Mouse (Mus musculus): ENCODE data around the gene Rnf166. TPM values are rescaled to one million over a fixed set of nuclear protein-coding genes. Genes with fewer than 3 reads are reported as not detected.

Gene Rnf166
- polyA plus RNA-seq, 1 experiment = 36.3 TPM

- peaks cover 44% of the 10 kb centered on the region for H3K36me3 ChIP-seq (ENCODE audit: control insufficient read depth, insufficient read depth)
- H3K79me2 ChIP-seq (ENCODE audit: control insufficient read depth, insufficient read depth) = no peaks in the 10 kb centered on the region
- H3K4me2 ChIP-seq (ENCODE audit: low read depth) = no peak overlapping the region
- no peaks in the 10 kb centered on the region for H3K27me3 ChIP-seq (ENCODE audit: control insufficient read depth, insufficient read depth, insufficient read length)
- TF ChIP-seq POLR2A (IDR thresholded peaks at IDR 0.05; ENCODE audit: insufficient read length, low read depth) (peak; percentile 13), REST (IDR thresholded peaks at IDR 0.05; ENCODE audit: insufficient read depth, insufficient read length) (no peak), MYOD1 (IDR thresholded peaks at IDR 0.05; ENCODE audit: control insufficient read depth in 1 of 3, insufficient read length in 2 of 3, low read depth in 2 of 3) (peak in 2 of 3 experiments; percentile 22 to 74), SRF (IDR thresholded peaks at IDR 0.05; ENCODE audit: control insufficient read depth, insufficient read length, low read depth) (no peak), POLR2AphosphoS2 (IDR thresholded peaks at IDR 0.05; ENCODE audit: insufficient read length, low read depth) (peak; percentile 23)
- no peak overlapping the region for H3ac ChIP-seq (ENCODE audit: control insufficient read depth, insufficient read length)
- H3K4me3 ChIP-seq = no peak overlapping the region
Observed at GRCm38 (mm10) chr8:122484831-122485230, 9.0 kb upstream of the Rnf166 start.

- H3K27me3 ChIP-seq (ENCODE audit: control insufficient read depth, insufficient read depth, insufficient read length) = no peaks in the 10 kb centered on the region
- no peak overlapping the region for H3K4me3 ChIP-seq
- H3K79me2 ChIP-seq (ENCODE audit: control insufficient read depth, insufficient read depth) = no peaks in the 10 kb centered on the region
- H3K4me2 ChIP-seq (ENCODE audit: low read depth) = no peak overlapping the region
- no peak overlapping the region for H3ac ChIP-seq (ENCODE audit: control insufficient read depth, insufficient read length)
- no peak for TF ChIP-seq MYOD1 (IDR thresholded peaks at IDR 0.05; ENCODE audit: control insufficient read depth in 1 of 3, insufficient read length in 2 of 3, low read depth in 2 of 3)
- peak; percentile 63 for TF ChIP-seq POLR2AphosphoS2 (IDR thresholded peaks at IDR 0.05; ENCODE audit: insufficient read length, low read depth)
- H3K36me3 ChIP-seq (ENCODE audit: control insufficient read depth, insufficient read depth) = peaks cover 37% of the 10 kb centered on the region
Observed at GRCm38 (mm10) chr8:122483877-122484276, 8.0 kb upstream of the Rnf166 start.

GRCm38 (mm10) chr8:122482448-122482847 is 6.6 kb upstream of the Rnf166 start:
- H3K27me3 ChIP-seq (ENCODE audit: control insufficient read depth, insufficient read depth, insufficient read length) = no peaks in the 10 kb centered on the region
- H3ac ChIP-seq (ENCODE audit: control insufficient read depth, insufficient read length) = no peak overlapping the region
- H3K4me3 ChIP-seq = no peak overlapping the region
- TF ChIP-seq TCF12 (IDR thresholded peaks at IDR 0.05; ENCODE audit: insufficient read depth, poor library complexity, severe bottlenecking) = no peak
- TF ChIP-seq MYOG (IDR thresholded peaks at IDR 0.05; ENCODE audit: control insufficient read depth in 1 of 3, insufficient read depth in 1 of 3, insufficient read length in 2 of 3, low read depth in 2 of 3) = no peak
- TF ChIP-seq TCF3 (IDR thresholded peaks at IDR 0.05; ENCODE audit: insufficient read length, low read depth) = no peak
- TF ChIP-seq E2F4 (IDR thresholded peaks at IDR 0.05; ENCODE audit: insufficient read depth) = no peak
- peak in 1 of 3 experiments; percentile 19 for TF ChIP-seq MYOD1 (IDR thresholded peaks at IDR 0.05; ENCODE audit: control insufficient read depth in 1 of 3, insufficient read length in 2 of 3, low read depth in 2 of 3)
- TF ChIP-seq MAX (IDR thresholded peaks at IDR 0.05; ENCODE audit: low read depth) = no peak
- peak; percentile 8 for TF ChIP-seq POLR2A (IDR thresholded peaks at IDR 0.05; ENCODE audit: insufficient read length, low read depth)
- no peak for TF ChIP-seq REST (IDR thresholded peaks at IDR 0.05; ENCODE audit: insufficient read depth, insufficient read length)
- TF ChIP-seq USF1 (IDR thresholded peaks at IDR 0.05; ENCODE audit: low read depth) = no peak
- TF ChIP-seq CEBPB (IDR thresholded peaks at IDR 0.05; ENCODE audit: insufficient read depth, poor library complexity, severe bottlenecking) = no peak
- no peak for TF ChIP-seq SRF (IDR thresholded peaks at IDR 0.05; ENCODE audit: control insufficient read depth, insufficient read length, low read depth)
- TF ChIP-seq POLR2AphosphoS2 (IDR thresholded peaks at IDR 0.05; ENCODE audit: insufficient read length, low read depth) = no peak
- H3K4me2 ChIP-seq (ENCODE audit: low read depth) = no peak overlapping the region
- peaks cover 34% of the 10 kb centered on the region for H3K36me3 ChIP-seq (ENCODE audit: control insufficient read depth, insufficient read depth)
- no peaks in the 10 kb centered on the region for H3K79me2 ChIP-seq (ENCODE audit: control insufficient read depth, insufficient read depth)

GRCm38 (mm10) chr8:122474951-122475560 is 808 bp downstream of the Rnf166 start:
- peak overlapping the region; percentile 56 for H3K4me3 ChIP-seq
- H3K79me2 ChIP-seq (ENCODE audit: control insufficient read depth, insufficient read depth) = peaks cover 23% of the 10 kb centered on the region
- peaks cover 9% of the 10 kb centered on the region for H3K36me3 ChIP-seq (ENCODE audit: control insufficient read depth, insufficient read depth)
- H3K4me2 ChIP-seq (ENCODE audit: low read depth) = peak overlapping the region; percentile 73
- peak overlapping the region; percentile 95 for H3ac ChIP-seq (ENCODE audit: control insufficient read depth, insufficient read length)
- H3K27me3 ChIP-seq (ENCODE audit: control insufficient read depth, insufficient read depth, insufficient read length) = no peaks in the 10 kb centered on the region
- no peak for TF ChIP-seq E2F4 (IDR thresholded peaks at IDR 0.05; ENCODE audit: insufficient read depth)
- TF ChIP-seq POLR2A (IDR thresholded peaks at IDR 0.05; ENCODE audit: insufficient read length, low read depth) = no peak
- TF ChIP-seq SRF (IDR thresholded peaks at IDR 0.05; ENCODE audit: control insufficient read depth, insufficient read length, low read depth) = no peak
- TF ChIP-seq TCF3 (IDR thresholded peaks at IDR 0.05; ENCODE audit: insufficient read length, low read depth) = no peak
- no peak for TF ChIP-seq MYOG (IDR thresholded peaks at IDR 0.05; ENCODE audit: control insufficient read depth in 1 of 3, insufficient read depth in 1 of 3, insufficient read length in 2 of 3, low read depth in 2 of 3)
- TF ChIP-seq REST (IDR thresholded peaks at IDR 0.05; ENCODE audit: insufficient read depth, insufficient read length) = no peak
- TF ChIP-seq MYOD1 (IDR thresholded peaks at IDR 0.05; ENCODE audit: control insufficient read depth in 1 of 3, insufficient read length in 2 of 3, low read depth in 2 of 3) = no peak
- no peak for TF ChIP-seq MAX (IDR thresholded peaks at IDR 0.05; ENCODE audit: low read depth)
- TF ChIP-seq TCF12 (IDR thresholded peaks at IDR 0.05; ENCODE audit: insufficient read depth, poor library complexity, severe bottlenecking) = no peak
- no peak for TF ChIP-seq CEBPB (IDR thresholded peaks at IDR 0.05; ENCODE audit: insufficient read depth, poor library complexity, severe bottlenecking)
- no peak for TF ChIP-seq USF1 (IDR thresholded peaks at IDR 0.05; ENCODE audit: low read depth)
- TF ChIP-seq POLR2AphosphoS2 (IDR thresholded peaks at IDR 0.05; ENCODE audit: insufficient read length, low read depth) = no peak

GRCm38 (mm10) chr8:122473911-122474421 is 1.9 kb downstream of the Rnf166 start:
- peak overlapping the region; percentile 56 for H3K4me3 ChIP-seq
- peaks cover 23% of the 10 kb centered on the region for H3K79me2 ChIP-seq (ENCODE audit: control insufficient read depth, insufficient read depth)
- H3K36me3 ChIP-seq (ENCODE audit: control insufficient read depth, insufficient read depth) = peaks cover 9% of the 10 kb centered on the region
- H3K27me3 ChIP-seq (ENCODE audit: control insufficient read depth, insufficient read depth, insufficient read length) = no peaks in the 10 kb centered on the region
- no peak for TF ChIP-seq POLR2A (IDR thresholded peaks at IDR 0.05; ENCODE audit: insufficient read length, low read depth)
- TF ChIP-seq MYOG (IDR thresholded peaks at IDR 0.05; ENCODE audit: control insufficient read depth in 1 of 3, insufficient read depth in 1 of 3, insufficient read length in 2 of 3, low read depth in 2 of 3) = no peak
- TF ChIP-seq CEBPB (IDR thresholded peaks at IDR 0.05; ENCODE audit: insufficient read depth, poor library complexity, severe bottlenecking) = no peak
- TF ChIP-seq MYOD1 (IDR thresholded peaks at IDR 0.05; ENCODE audit: control insufficient read depth in 1 of 3, insufficient read length in 2 of 3, low read depth in 2 of 3) = no peak
- TF ChIP-seq REST (IDR thresholded peaks at IDR 0.05; ENCODE audit: insufficient read depth, insufficient read length) = no peak
- no peak for TF ChIP-seq USF1 (IDR thresholded peaks at IDR 0.05; ENCODE audit: low read depth)
- no peak for TF ChIP-seq TCF12 (IDR thresholded peaks at IDR 0.05; ENCODE audit: insufficient read depth, poor library complexity, severe bottlenecking)
- no peak for TF ChIP-seq POLR2AphosphoS2 (IDR thresholded peaks at IDR 0.05; ENCODE audit: insufficient read length, low read depth)
- TF ChIP-seq SRF (IDR thresholded peaks at IDR 0.05; ENCODE audit: control insufficient read depth, insufficient read length, low read depth) = no peak
- TF ChIP-seq E2F4 (IDR thresholded peaks at IDR 0.05; ENCODE audit: insufficient read depth) = no peak
- TF ChIP-seq MAX (IDR thresholded peaks at IDR 0.05; ENCODE audit: low read depth) = no peak
- TF ChIP-seq TCF3 (IDR thresholded peaks at IDR 0.05; ENCODE audit: insufficient read length, low read depth) = no peak
- H3K4me2 ChIP-seq (ENCODE audit: low read depth) = no peak overlapping the region
- H3ac ChIP-seq (ENCODE audit: control insufficient read depth, insufficient read length) = no peak overlapping the region

All from myocyte (in vitro differentiated cells).